10 mouse cellular contexts compared by ENCODE assay signal in genomic region chr14:45654876-45655416, GRCm38 (mm10). TPM values are rescaled to one million over a fixed set of nuclear protein-coding genes. Genes with fewer than 3 reads are reported as not detected.
DNase-seq lines count a peak whose midpoint lies in the region; ATAC-seq and TF ChIP-seq lines count a peak whose summit lies in the region.
"Had no signal": no experiment of that assay in that cellular context is flagged by ENCODE, and none has a peak within 500 bp of the region (broad histone marks: within the 10 kb centered on the region; RNA-seq: fewer than 3 reads in every experiment).

No protein-coding gene starts in this region.

- H3K36me3 ChIP-seq in heart, adult 2 months (ENCODE audit: control insufficient read depth, insufficient read depth, low read length): no peaks in the 10 kb centered on the region
- H3K36me3 ChIP-seq in lung, embryonic 14.5 days (ENCODE audit: insufficient read depth): no peaks in the 10 kb centered on the region
- no peaks in the 10 kb centered on the region for H3K36me3 ChIP-seq in liver, adult 2 months (ENCODE audit: control insufficient read depth, insufficient read depth, low read length)
- no peaks in the 10 kb centered on the region for H3K36me3 ChIP-seq in neural tube, embryonic 14.5 days (ENCODE audit: control insufficient read depth, insufficient read depth, low read length)

- peak overlapping the region; percentile 97; the same call in 1 of the 2 replicates for H3K4me2 ChIP-seq in lung, embryonic 14.5 days
- H3K4me2 ChIP-seq in neural tube, embryonic 14.5 days (ENCODE audit: low read depth, low read length): peak overlapping the region; percentile 86

- TF ChIP-seq POLR2A in heart, adult 2 months (IDR thresholded peaks at IDR 0.05; ENCODE audit: insufficient read depth, low read depth, low read length): no peak
- no peak for TF ChIP-seq POLR2A in liver, adult 2 months (IDR thresholded peaks at IDR 0.05; ENCODE audit: extremely low read depth, insufficient read depth, low read length)

- H3K9ac ChIP-seq in heart, adult 2 months (ENCODE audit: low read depth, low read length): no peak overlapping the region
- H3K9ac ChIP-seq in lung, embryonic 14.5 days: no peak overlapping the region
- H3K9ac ChIP-seq in liver, adult 2 months (ENCODE audit: low read depth, low read length): no peak overlapping the region
- peak overlapping the region; percentile 21; the same call in 1 of the 2 replicates for H3K9ac ChIP-seq in neural tube, embryonic 14.5 days (replicated peaks; ENCODE audit: low read depth, low read length)

- no peak for ATAC-seq in lung, embryonic 14.5 days (ENCODE audit: insufficient read depth)
- no peak for ATAC-seq in neural tube, embryonic 14.5 days (ENCODE audit: low read depth)

- no peak for TF ChIP-seq EP300 in heart, adult 2 months (IDR thresholded peaks at IDR 0.05; ENCODE audit: insufficient read depth, low read depth, low read length)

- no peak overlapping the region for H3K4me3 ChIP-seq in heart, adult 2 months
- H3K4me3 ChIP-seq in lung, embryonic 14.5 days (ENCODE audit: low read depth, low read length): no peak overlapping the region
- H3K4me3 ChIP-seq in liver, adult 2 months (ENCODE audit: insufficient read depth, low read depth, low read length): no peak overlapping the region
- peak overlapping the region; percentile 89 for H3K4me3 ChIP-seq in neural tube, embryonic 14.5 days (ENCODE audit: low read depth, low read length)

- peaks cover 5% of the 10 kb centered on the region for H3K4me1 ChIP-seq in heart, adult 2 months (ENCODE audit: control insufficient read depth, insufficient read depth, low read length)
- H3K4me1 ChIP-seq in lung, embryonic 14.5 days (ENCODE audit: insufficient read depth): peaks cover 4% of the 10 kb centered on the region; the same call in 1 of the 2 replicates
- H3K4me1 ChIP-seq in liver, adult 2 months (ENCODE audit: control insufficient read depth, insufficient read depth, low read length): peaks cover 15% of the 10 kb centered on the region
- H3K4me1 ChIP-seq in neural tube, embryonic 14.5 days (ENCODE audit: control insufficient read depth, insufficient read depth, low read length): peaks cover 33% of the 10 kb centered on the region

- no peaks in the 10 kb centered on the region for H3K27me3 ChIP-seq in heart, adult 2 months (ENCODE audit: control insufficient read depth, insufficient read depth, low read length)
- H3K27me3 ChIP-seq in lung, embryonic 14.5 days (ENCODE audit: insufficient read depth, low read length): no peaks in the 10 kb centered on the region
- H3K27me3 ChIP-seq in liver, adult 2 months (ENCODE audit: control insufficient read depth, insufficient read depth, low read length): no peaks in the 10 kb centered on the region
- H3K27me3 ChIP-seq in neural tube, embryonic 14.5 days (ENCODE audit: control insufficient read depth, insufficient read depth, low read length): no peaks in the 10 kb centered on the region

- H3K79me2 ChIP-seq in heart, adult 2 months (replicated peaks; ENCODE audit: control insufficient read depth, insufficient read depth, low read length): peaks cover 2% of the 10 kb centered on the region; the same call in 1 of the 2 replicates
- peaks cover 36% of the 10 kb centered on the region for H3K79me2 ChIP-seq in liver, adult 2 months (ENCODE audit: control insufficient read depth, insufficient read depth, low read length)

- H3K27ac ChIP-seq in heart, adult 2 months: no peak overlapping the region
- H3K27ac ChIP-seq in lung, embryonic 14.5 days (ENCODE audit: low read depth): no peak overlapping the region
- no peak overlapping the region for H3K27ac ChIP-seq in liver, adult 2 months (replicated peaks; ENCODE audit: insufficient read depth, low read depth, low read length)
- no peak overlapping the region for H3K27ac ChIP-seq in neural tube, embryonic 14.5 days (ENCODE audit: low read depth, low read length)
- H3K27ac ChIP-seq: macrophage had no signal

- no peaks in the 10 kb centered on the region for H3K9me3 ChIP-seq in lung, embryonic 14.5 days (ENCODE audit: low read depth, low read length)
- H3K9me3 ChIP-seq in neural tube, embryonic 14.5 days (ENCODE audit: control insufficient read depth, low read length): no peaks in the 10 kb centered on the region

- intact Hi-C loops in heart, adult 2 months (cut with DNase I): loop anchor here (5.0 to 10.0 kb wide), 2 partner anchors 103 to 430 kb away; partner anchors contain the start of gene Txndc16

- TF ChIP-seq CTCF in heart, adult 2 months (IDR thresholded peaks at IDR 0.05): no peak
- no peak for TF ChIP-seq CTCF in lung, embryonic 14.5 days (IDR thresholded peaks at IDR 0.05; ENCODE audit: low read depth)
- TF ChIP-seq CTCF in liver, adult 2 months (IDR thresholded peaks at IDR 0.05; ENCODE audit: low read depth, low read length): no peak

- DNase-seq in heart, adult 11 months: peak; percentile 81
- DNase-seq in heart, adult 2 months: no peak
- no peak for DNase-seq in lung, embryonic 14.5 days
- no peak for DNase-seq in lung, postnatal 36 days
- peak; percentile 76 for DNase-seq in liver, adult 2 months (ENCODE audit: extremely low read depth, low read depth, low spot score)
- no peak for DNase-seq in gastrocnemius, postnatal 4 days (ENCODE audit: low spot score in 2 of 2)
- DNase-seq in gastrocnemius, postnatal 10 days: no peak
- DNase-seq: retina, postnatal 1 day had no signal

- 84% methylated on average over 13 of the region's 13 CpGs for WGBS in heart, adult 2 months
- 75% methylated on average over 13 of the region's 13 CpGs for WGBS in lung, embryonic 14.5 days
- WGBS in liver, adult 2 months: 42% methylated on average over 13 of the region's 13 CpGs
- 79% methylated on average over 13 of the region's 13 CpGs for WGBS in neural tube, embryonic 14.5 days

RNA-seq across cellular contexts. Expression of gene Ddhd1, which starts 3.0 kb away (rescaled TPM):
- total RNA-seq in heart, adult 2 months (2021): 1 to 10 TPM; 8.8 to 9.7 TPM
- 6.5 and 10.1 TPM in 2 replicates for polyA plus RNA-seq in heart, adult 2 months (2012; rRNA removed)
- polyA plus RNA-seq in lung, embryonic 14.5 days (2014; fragmentation: Nextera tagmentation; extraction: Ambion mirVana): 7.2 and 8.5 TPM in 2 replicates
- 10.7 and 12.9 TPM in 2 replicates for total RNA-seq in liver, adult 2 months (2014; rRNA removed)
- polyA plus RNA-seq in liver, adult 2 months (2012; rRNA removed): 6.7 and 10.1 TPM in 2 replicates
- 31.0 and 34.1 TPM in 2 replicates for polyA plus RNA-seq in neural tube, embryonic 14.5 days (2014; fragmentation: Nextera tagmentation; extraction: Ambion mirVana)
- total RNA-seq in gastrocnemius, postnatal 4 days (2021): 10 to 100 TPM; 13.0 to 17.9 TPM
- 10 to 100 TPM in 1 of 2 experiments, 1 to 10 TPM in 1; 7.4 to 11.2 TPM for total RNA-seq in gastrocnemius, postnatal 10 days (2021)

Comparison
In these comparisons a context has a peak if more than half of its experiments do, and no peak if none do; other contexts are left out.
1. DNase-seq: peak in heart, adult 11 months (single experiment) and liver, adult 2 months (single experiment); none in heart, adult 2 months (0 of 2), lung, embryonic 14.5 days (single experiment), lung, postnatal 36 days (single experiment), gastrocnemius, postnatal 4 days (0 of 2) and gastrocnemius, postnatal 10 days (single experiment).